Mouse (Mus musculus) megakaryocyte, adult 5-6 weeks (primary cell): ENCODE data around the gene Ankrd24. TPM values are rescaled to one million over a fixed set of nuclear protein-coding genes. Genes with fewer than 3 reads are reported as not detected.
A peak's percentile ranks its signal among the peaks of the same experiment; 100 is the strongest.
"Not testable (repeated sequence)": the region's sequence is repeated elsewhere in the genome, so short reads cannot be mapped to it uniquely, and the experiment has no call there.

Source experiments
- ATAC-seq: 2 replicates; pipeline ENCODE4 v1.8.0; 2016; ENCODE audit warnings: mild to moderate bottlenecking, inconsistent platforms; ENCODE audit not compliant: poor library complexity, severe bottlenecking
- total RNA-seq, 2 experiments: library from RNA; stranded (forward) in 1 of 2; stranded (reverse) in 1 of 2; fragments of 153-499, 151-499 nt in 1 of 2; fragments of 221-1000, 200-1000 nt in 1 of 2; gene quantifications; 2 replicates each; pipeline versions ENCODE4 v1.2.3 to v1.2.4; 2015 to 2017

Gene Ankrd24
- total RNA-seq, 2 experiments from 2014 or later = 1.0 to 1.7 TPM

DNA sequence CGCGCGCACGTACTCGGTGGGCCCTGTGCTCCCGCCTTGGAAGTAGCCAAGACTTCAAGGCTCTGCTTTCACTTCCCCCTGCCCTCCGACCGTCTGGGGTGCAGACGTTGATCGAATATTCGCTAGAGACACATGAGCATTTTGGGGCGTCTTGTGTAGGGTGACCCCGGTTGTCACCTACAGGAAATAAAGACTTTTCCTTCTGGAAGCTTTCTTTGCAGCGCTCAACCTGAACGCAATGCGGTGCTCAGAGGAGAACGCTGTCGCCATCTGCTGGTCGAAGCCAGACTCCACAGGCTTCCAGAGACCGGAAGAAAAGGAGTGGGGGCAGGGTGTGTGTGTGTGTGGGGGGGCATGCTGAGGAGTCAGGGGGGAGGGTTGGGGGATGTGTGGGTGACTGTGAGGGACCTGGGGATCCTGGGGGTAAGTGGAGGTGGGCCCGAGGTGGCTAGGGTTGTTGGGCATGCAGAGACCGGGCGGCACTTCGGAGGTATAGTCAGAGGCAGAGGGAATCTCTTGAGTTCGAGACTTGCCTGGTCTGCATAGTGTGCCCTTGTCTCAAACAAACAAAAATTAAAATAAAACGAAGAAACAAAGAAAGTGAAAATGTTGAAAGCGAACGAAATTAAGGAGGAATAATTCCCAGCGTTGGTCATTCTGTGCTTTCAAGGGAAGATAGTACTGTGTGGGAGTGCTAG lies 23.2 kb upstream of the Ankrd24 start:
- ATAC-seq = peak; percentile 50

DNA sequence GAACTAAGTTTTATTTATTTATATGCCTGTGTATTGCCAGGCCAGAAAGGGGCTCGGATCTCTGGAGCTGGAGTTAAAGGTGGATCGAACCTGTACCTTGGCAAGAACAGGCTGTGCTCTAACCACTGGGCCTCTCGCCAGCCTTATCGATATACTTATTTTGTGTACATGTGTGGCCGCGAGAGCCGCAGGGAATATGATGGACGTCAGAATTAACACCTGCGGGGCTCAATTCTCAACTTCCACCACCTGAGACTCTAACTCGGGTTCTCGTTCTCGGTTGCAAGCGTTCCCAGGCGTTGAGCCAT lies 22.7 kb upstream of the Ankrd24 start:
- no peak for ATAC-seq

DNA sequence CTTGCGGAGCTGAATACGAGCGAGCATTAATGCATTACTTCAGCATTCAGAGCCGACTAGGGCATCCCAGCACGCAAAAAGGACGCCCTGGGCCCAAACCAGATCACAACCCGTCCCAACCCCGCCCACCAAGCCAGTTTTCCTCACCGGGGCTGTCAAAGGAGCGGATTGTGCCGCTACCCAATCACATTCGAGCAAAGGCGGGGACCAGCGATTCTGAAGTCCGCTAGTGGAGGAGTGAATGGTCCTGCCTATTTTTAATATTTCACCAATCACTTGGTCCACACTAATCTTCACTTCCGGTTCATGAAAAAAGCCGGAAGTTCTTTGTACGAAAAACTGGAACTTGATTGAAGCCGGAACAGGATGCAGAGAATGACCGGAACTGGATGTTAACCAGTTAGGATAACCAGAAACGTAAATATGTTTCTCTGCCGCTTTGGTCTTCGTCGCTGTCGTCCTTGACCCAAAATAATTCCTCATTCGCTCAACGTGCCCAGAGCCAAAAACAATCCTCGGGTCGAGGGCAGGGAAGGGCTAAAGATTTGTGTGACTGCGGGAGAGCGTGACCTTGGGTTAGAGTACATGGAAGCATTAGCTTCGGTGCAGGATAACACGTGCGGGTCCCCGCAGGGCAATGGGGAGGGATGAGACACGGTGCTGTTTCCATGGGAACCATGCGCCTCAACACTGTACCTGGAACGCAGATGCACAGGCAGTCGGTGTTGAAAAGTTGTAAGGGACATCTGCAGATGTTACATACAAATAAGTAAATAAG lies 22.2 kb upstream of the Ankrd24 start, which contains the start of gene BC025920:
BC025920 (plus strand) TSS at position 297 of the 778 bp plus-strand sequence.
- ATAC-seq = peak; percentile 85

DNA sequence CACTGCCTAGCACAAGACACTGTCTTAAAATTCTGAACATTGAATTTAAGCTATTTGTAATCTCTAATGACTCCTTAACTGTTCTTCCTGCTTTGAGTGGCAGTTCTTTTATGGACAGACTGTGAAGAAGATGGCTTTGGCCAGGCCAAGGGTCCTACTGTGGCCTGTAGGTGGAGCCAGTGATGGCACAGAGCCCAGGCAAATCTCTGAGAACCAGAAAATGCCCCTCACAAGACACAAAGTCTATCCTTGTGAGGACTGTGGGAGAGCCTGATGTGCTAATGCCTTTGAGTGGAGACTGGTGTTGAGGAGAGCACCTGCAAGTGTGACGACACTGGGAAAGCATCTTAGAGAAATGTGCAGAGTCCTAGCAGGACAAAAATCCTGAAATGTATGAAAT lies 20.0 kb upstream of the Ankrd24 start:
- ATAC-seq = no peak

DNA sequence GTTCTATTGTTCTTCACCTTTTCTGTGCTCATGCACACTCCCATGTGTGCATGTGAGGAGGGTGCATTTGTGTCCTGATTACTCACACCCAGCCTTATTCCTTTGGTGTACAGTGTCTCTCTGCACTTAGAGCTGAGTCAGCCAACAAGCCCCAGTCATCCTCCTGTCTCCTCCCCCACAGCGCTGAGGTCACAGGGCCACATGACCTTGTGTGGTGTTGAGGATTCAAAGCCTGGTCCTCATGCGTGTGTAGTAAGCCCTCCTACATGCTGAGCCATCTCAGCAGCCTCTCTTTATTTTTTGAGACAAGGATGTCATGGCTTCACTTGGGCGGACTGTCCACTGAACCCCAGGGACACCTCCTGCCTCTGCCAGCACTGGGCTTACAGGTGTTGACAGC lies 15.6 kb upstream of the Ankrd24 start:
- ATAC-seq = no peak

DNA sequence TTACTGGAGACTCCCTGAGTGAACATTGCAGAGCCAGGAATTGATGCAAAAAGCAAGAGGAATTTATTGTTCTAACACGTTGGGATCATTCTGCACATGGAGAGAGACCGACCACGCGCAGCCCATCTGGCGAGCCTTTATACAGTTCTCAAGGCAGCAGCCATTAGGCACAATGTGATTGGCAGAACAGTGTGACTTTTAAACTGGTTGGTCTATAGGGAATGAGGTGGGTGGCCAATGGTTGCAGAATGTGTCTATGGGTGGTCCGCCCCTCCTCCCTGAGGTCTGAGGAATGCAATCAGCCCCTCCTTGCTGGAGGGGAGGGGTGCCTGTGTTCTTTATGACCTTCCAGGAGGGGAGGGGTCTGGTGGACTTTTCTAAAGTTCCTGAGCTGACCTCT lies 12.9 kb upstream of the Ankrd24 start:
- no peak for ATAC-seq

DNA sequence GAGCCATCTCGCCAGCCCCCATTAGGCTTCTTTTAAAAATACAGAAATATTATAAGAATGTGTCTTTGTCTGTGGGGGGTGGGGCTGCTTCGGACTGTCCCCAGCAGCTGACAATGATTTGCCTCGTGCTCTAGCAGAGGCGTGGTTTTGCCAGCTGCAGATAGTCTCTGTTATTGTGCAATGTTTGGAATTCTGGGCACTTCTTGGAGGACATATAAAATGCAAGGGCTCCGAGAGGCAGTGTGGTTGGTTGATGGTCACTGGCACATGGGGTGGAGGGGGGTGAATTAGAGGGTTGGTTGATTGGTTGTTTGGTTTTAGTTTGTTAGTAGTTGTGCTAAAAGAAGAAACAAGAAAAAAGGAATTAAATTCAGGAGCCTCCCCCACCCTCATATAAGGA lies 8.4 kb upstream of the Ankrd24 start:
- no peak for ATAC-seq

DNA sequence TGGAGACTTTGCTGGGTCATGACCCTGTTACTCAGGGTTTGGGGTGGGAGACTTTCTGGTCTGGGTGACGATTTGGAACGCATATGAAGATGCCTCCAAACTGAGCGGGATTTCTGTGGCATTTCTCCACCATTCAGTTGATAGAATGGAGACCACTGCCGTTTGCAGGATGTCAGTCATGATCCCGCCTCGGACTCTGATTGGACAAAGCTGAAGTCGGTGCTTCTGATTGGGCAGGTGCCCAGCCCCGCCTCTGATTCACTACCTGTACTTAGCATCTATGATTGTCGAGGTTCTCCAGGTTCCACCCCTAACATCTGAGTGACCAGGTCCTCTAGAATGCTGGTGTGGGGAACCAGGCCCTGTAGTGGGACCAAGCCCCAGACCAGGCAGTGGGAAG lies 7.6 kb upstream of the Ankrd24 start:
- no peak for ATAC-seq

DNA sequence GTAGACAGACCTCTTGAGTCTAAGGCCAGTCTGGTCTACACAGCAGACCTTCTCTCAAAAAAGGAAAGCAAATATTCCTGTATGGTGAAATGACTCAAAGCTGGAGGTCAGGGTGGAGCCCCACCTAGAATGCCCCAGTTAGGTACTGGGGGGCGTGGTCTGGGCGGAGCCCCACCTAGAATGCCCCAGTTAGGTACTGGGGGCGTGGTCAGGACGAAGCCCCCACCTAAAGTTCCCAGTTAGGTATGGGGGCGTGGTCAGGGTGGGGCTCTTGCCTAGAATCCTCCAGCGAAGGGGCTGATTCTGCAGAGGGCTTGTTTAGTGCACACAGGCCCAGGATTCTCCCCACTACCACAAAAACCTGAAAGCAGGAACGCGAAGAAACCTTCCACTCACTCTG lies 4.9 kb upstream of the Ankrd24 start:
- ATAC-seq = no peak

DNA sequence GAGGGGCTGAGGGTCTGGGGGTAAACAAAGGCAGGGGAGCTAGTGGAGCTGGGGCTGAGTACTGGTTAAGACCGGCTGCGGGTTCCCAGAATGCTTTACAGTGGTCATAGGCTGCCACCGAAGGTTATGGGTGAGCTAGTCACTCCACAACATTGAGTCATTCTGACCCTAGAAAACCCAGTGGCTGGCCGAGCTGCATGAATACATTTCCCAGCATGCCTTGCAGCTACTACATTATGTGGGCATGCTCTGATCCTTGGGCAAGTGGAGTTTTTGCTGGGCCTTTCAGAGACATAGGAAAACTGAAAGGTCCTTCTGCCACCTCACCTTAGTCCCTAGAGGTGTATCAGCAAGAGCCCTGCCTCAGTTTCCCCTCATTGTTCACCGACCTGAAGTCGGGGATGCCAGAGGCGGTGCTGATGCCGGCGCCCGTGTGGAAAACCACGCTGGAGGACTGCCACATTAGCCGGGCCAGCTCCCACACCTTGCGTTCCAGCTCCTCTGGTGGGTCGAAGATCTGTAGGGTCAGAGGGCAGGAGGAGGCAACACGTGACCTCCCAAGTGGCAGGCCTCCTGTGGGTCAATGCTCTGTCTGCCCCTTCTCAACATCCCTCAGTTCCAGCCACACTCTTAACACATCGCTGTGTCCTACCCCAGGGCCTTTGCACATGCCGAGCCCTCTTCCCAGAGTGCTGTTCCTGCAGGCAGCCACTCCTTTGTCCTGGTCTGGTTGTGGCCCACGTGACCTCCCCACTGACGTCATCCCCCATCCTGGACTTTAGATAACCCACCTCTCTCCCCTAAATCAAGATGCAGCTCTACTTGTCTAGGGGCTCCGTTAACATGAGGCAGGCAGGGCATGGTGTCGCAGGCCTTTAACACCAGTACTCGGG lies 2.0 kb upstream of the Ankrd24 start:
- no peak for ATAC-seq

DNA sequence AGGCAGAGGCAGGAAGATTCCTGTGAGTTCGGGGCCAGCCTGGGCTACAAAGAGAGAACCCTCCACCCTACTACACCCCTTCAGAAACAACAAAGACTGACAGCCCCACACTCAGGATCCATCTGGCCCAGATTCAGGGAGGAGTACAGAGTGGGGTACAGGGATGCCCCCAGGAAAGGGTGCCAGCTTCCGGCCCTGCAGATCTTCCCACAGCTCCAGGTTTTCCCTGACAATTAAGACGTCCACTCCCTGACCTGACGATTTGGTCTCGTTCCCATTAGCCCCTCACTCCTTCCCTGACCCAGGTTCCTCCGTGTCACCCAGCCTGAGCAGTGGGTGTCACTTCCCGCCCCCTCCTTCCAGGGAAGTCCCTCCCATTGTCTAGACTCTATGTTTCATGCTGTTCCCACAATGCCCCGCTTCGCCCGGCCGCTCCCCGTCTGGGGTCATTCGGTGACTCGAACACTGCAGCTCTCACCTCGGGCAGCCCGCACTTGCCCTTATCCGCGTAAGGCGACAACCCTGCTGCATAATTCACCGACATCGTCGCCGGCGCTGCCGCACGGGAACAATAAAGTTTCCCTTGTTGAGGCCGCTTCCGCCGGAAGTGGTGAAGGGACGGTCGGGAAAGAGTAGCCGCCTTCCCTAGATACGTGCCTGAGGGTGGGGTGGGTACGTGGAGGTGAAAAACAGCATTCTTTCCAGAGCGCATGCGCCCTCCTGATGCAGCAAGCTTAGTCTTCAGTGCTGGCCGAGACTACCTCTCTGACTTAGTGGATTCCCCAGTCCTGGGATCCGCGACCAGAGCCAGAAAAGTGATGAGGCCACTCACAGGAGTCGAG lies 1.1 kb upstream of the Ankrd24 start, which contains the start of gene Sirt6:
Sirt6 (minus strand) TSS at position 804 of the 842 bp plus-strand sequence.
- peak; percentile 87 for ATAC-seq

DNA sequence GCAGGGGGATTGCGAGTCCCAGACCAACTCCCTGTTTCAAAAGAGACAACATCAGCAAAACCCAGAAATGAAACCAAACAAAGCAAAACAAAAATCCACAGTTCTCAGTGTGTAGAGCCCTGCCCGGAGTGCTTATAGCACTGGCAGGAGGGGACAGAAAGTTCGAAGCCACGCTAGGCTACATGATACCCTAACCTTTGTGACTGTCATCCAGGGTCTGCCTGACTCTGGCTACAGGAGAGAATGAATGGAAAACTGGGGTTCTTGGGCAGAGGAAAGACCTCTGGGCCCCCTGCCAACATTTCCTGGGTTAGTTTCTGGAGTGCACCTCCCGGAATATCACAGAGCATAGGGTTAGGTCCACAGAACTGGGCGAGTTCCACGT lies 512 bp upstream of the Ankrd24 start:
- peak; percentile 43; the same call in 1 of the 2 replicates for ATAC-seq

DNA sequence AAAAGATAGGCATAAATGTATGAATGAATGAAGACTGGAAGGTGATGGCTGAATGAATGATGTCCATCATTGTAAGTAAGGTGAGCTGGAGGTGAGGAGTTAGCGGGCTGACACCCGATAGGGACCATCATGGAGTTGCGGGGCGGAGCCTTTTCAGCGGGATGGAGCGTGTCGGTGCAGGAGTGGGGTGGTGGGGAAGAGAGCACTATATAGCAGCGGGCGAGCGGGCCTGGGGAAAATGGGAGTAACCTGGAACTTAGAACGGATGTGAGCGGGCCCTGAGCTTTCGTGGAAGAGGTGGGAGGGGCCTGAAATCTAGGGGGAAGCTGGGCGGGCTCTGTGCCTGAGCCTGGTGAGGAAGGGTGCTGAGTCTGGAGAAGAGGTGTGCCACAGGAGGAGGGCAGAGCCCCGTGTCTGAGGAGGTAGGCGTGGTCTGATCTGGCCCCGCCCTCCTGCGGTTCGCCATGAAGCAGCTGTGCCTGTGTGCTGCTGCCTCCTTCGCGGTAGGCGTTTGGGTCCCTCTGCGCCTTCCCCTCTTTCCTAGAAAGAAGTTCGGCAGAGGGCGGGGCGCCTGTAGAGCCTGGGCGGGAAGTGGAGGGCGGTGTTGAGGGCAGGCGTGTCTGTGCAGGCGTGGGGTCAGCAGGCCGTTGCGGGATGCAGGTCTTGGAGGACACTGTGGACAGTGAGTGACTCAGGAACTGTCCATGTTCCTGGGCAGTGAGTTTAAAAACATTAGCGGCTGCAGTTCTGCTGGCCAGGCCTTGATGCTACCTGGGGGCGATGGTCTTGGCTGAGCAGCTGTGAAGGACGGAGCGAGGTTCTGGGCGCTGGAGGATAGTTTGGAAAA lies 5.1 kb downstream of the Ankrd24 start:
- peak; percentile 96 for ATAC-seq

DNA sequence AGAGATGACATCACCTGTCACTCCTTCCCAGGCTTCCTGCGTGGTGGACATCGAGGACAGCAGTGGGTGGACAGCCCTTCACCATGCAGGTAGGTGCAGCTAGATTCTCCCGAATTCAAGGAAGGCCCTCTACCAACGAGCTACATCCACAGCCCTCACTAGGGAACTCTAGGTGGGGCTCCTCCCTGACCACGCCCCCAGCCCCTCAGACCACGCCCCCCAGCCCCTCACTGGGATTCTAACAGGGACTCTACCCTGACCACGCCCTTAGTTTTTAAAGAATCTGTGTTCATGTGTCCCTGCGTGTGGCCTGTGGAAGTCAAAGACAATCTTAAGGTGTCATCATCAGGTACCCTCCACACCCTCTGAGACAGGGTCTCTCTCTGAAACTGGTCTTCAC lies 8.0 kb downstream of the Ankrd24 start:
- ATAC-seq = no peak

DNA sequence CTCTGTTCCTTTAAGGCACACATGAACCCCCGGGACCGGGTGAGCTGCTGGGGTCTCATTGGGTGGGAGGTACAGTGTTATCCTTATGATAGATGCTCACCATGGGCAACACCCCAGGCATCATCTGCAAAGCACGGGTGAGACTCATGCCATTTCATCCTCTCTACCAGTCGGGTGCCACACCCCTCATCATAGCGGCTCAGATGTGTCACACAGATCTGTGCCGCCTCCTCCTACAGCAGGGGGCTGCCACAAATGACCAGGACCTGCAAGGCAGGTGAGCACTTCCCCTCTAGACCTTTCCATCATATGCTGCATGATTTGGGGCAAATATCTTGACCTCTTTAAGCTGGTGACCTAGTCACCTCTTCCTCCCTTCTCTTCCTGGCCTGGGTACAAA lies 9.8 kb downstream of the Ankrd24 start:
- ATAC-seq = no peak

DNA sequence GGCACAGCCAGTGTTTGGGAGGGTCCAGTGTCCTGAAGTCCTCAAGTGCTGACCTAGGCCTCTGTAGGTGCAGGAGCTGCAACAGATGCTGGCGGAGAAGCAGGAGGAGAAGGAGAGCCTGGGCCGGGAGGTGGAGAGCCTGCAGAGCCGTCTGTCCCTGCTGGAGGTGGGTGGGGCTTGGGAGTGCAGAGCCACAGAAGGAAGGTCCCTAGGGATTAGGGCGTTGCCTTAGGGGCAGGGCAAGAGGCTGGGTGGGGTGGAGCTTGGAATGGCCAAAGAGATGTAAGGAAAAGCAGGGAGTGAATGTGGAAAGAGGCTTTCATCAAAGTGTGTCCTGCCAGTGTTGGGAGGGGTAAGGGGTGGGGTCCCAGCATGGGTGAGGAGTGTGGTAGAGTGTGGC lies 12.5 kb downstream of the Ankrd24 start:
- not testable (repeated sequence) for ATAC-seq

DNA sequence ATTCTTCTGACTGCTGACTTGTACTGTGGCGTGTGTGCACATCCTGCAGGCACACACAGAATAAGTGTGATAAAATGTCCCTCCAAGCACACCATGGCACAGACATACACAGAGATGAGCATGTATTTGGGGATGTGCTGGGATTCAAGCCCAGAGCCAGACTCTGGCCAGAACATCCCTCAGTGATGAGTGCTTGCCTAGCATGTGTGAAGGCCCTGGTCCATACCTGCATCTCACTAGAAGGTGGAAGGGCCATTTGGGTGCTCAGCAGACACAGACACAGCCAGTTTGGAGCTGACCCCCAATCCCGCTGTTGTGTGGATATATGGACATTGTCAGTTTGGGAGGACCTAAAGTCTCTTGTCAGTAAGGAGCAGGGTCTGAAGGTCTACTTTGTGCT lies 13.2 kb downstream of the Ankrd24 start:
- no peak for ATAC-seq

DNA sequence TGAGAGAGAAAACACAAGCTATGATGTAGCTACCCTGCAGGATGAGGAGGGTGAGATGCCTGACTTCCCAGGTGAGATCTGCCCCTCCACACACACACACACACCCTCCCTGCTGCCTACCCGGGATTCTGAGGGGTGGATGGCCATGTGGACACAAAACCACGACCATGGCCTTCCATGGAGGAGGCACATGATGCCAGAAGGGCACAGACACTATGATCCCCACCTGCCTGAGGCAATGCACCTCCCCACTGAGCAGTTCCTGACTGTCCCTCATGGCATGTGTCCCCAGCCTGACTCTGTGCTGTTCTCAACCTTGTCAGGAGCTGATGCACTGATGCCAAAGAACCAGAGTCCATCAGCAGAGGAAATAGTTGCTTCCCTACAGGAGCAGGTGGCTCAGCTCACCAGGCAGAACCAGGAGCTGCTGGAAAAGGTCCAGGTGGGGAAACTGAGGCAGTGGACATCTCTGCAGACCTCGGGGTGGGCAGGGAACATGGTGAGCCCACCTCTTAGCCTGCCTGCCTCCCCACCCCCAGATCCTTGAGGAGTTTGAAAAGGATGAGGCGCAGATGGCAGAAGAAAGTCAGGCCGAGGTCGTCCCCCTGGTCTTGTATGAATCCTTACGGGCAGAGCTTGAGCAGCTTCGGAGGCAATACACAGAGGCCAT lies 13.8 kb downstream of the Ankrd24 start:
- no peak for ATAC-seq
